Mouse (Mus musculus) liver, postnatal 0 days (tissue): Measurements from ENCODE around the gene Otud4. TPM values are rescaled to one million over a fixed set of nuclear protein-coding genes. Genes with fewer than 3 reads are reported as not detected.
A peak's percentile ranks its signal among the peaks of the same experiment; 100 is the strongest.
"Not testable (repeated sequence)": the region's sequence is repeated elsewhere in the genome, so short reads cannot be mapped to it uniquely, and the experiment has no call there.

Experiments
- ATAC-seq: fragments of 200-750 bp; cut with Nextera tagmentation; 2 replicates; pipeline ENCODE4 v1.8.0; 2017; ENCODE audit warnings: mild to moderate bottlenecking, moderate library complexity
- DNase-seq: peaks from one replicate; pipeline ENCODE4 v3.0.0-alpha.2; 2016
- H3K27ac ChIP-seq: fragments of 300-500 bp; sonication (generic); 2 replicates; pipeline ENCODE4 v1.5.1; 2014; ENCODE audit warnings: antibody characterized with exemption, moderate library complexity, mild to moderate bottlenecking, low read depth
- H3K27me3 ChIP-seq: fragments of 300-500 bp; sonication (generic); 2 replicates; pipeline ENCODE4 v1.6.1; 2014; ENCODE audit warnings: low read length, control low read depth, mixed read lengths; ENCODE audit not compliant: insufficient read depth
- H3K36me3 ChIP-seq: fragments of 300-500 bp; sonication (generic); replicated peaks from 2 replicates; pipeline ENCODE4 v1.6.1; 2014; ENCODE audit warnings: mild to moderate bottlenecking, control low read depth, low read length, moderate library complexity, mixed read lengths; ENCODE audit not compliant: insufficient read depth
- H3K4me1 ChIP-seq: fragments of 300-500 bp; sonication (generic); 2 replicates; pipeline ENCODE4 v1.6.1; 2014; ENCODE audit warnings: antibody characterized with exemption, mild to moderate bottlenecking, control low read depth; ENCODE audit not compliant: insufficient read depth
- H3K4me2 ChIP-seq: fragments of 300-500 bp; sonication (generic); 2 replicates; pipeline ENCODE4 v1.6.1; 2014; ENCODE audit warnings: low read depth, mild to moderate bottlenecking, low read length, moderate library complexity, mixed read lengths
- H3K4me3 ChIP-seq: fragments of 300-500 bp; sonication (generic); 2 replicates; pipeline ENCODE4 v1.5.1; 2014; ENCODE audit warnings: low read depth, low read length
- H3K9ac ChIP-seq: fragments of 300-500 bp; sonication (generic); replicated peaks from 2 replicates; pipeline ENCODE4 v1.6.1; 2014; ENCODE audit warnings: mild to moderate bottlenecking, moderate library complexity
- H3K9me3 ChIP-seq: fragments of 300-500 bp; sonication (generic); 2 replicates; pipeline ENCODE4 v1.6.1; 2016; ENCODE audit warnings: mild to moderate bottlenecking, control low read depth, low read length, mixed read lengths
- CTCF ChIP-seq: sonication (generic); IDR thresholded peaks from 2 replicates; pipeline ENCODE4 v1.5.1; 2016; ENCODE audit warnings: antibody characterized with exemption, low read depth
- EP300 ChIP-seq: IDR thresholded peaks from 2 replicates; pipeline ENCODE4 v1.6.1; 2016; ENCODE audit warnings: antibody characterized with exemption, low read depth, mild to moderate bottlenecking
- WGBS: fragments of 180-500 bp; shearing (Covaris S2); extraction: QIAGEN DNeasy Blood & Tissue Kit; methylation state at CpG from one replicate; pipeline ENCODE4 v1.1.7; 2014; ENCODE audit not compliant: insufficient replicate concordance; 5-methylcytosine and 5-hydroxymethylcytosine counted together
- polyA plus RNA-seq: library from polyadenylated mRNA; unstranded; fragments of >200 nt; fragmentation: Nextera tagmentation; extraction: Ambion mirVana; gene quantifications from 2 replicates; pipeline ENCODE4 v1.2.1, GENCODE M21; 2015

Gene Otud4
- polyA plus RNA-seq: 5.1 and 5.3 TPM in 2 replicates

DNA sequence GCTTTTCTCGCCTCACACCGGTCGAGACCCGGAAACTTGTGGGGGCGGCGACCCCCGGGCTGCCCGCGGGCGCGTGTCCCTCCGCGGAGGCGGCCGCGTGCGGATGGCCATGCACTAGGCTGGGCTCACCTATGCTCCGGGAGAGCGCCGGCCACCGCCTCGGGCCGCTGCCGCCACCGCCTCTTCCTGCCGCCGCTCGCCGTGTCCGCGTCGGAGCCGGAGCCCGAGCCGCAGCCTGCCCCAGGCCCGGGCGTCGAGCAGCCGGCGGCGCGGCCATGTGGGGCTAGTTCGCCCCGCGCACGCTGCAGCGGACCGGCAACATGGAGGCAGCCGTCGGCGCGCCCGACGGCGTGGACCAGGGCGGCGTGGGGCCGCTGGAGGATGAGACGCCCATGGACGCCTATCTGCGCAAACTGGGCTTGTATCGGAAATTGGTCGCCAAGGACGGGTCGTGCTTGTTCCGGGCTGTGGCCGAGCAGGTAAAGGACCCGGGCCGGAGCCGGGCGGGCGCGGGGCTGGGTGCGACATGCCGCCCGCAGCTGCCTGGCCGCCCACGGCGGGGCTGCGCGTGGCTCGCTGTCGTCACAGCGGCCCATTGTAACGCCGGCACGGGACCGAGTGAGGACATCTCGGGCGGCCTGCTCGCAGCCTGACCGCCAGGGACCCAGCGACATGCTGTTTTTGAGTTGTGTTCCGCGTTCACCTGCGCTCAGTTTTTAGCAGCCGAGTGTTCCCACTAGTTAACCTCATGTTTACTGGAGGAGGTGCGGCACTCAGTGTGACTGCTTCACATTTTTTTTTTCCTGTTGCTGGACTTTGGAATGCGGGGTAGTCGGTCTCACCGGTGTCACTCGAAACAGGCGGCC, at the start of gene Otud4:
Gene Otud4 (plus strand): TSS at position 33 of the 866 bp plus-strand sequence.
- DNase-seq: peak; percentile 73
- Histone ChIP-seq H3K9ac (peak within 1 kb of the TSS; percentile 91), H3K27ac (peak within 1 kb of the TSS; percentile 99), H3K9me3 (0 out of 2 replicates have a peak, but pooled peaks cover 4% of the 10 kb centered on the region), H3K4me2 (peak within 1 kb of the TSS; percentile 80), H3K36me3 (peaks cover 14% of the 10 kb centered on the region; the same call in 1 of the 2 replicates), H3K4me1 (peaks cover 22% of the 10 kb centered on the region), H3K4me3 (peak within 1 kb of the TSS; percentile 87), H3K27me3 (no peaks in the 10 kb centered on the region)
- peak; percentile 39 for ATAC-seq
- WGBS: under 1% methylated on average over 83 of the region's 103 CpGs
- TF ChIP-seq EP300: no peak
- no peak for TF ChIP-seq CTCF

DNA sequence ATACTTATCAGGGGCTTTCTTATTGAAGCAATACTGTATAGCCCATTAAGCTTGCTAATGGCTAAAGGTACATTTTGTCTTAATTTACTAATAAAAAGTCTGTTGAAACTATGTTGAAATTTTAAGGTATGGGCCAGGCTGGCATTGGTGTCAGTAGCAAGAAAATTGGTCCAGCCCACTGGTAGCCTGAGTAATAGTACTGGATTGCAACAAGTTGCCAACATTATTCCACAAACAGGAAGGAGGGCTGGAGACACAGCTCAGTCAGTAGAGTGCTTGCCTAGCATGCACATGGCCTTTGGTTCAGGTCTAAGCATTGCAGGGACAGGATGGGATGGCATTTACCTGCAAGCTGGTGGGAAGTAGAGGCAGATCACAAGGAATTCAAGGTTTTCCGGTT, 38.5 kb upstream of the Otud4 start:
- H3K36me3 ChIP-seq: no peaks in the 10 kb centered on the region

DNA sequence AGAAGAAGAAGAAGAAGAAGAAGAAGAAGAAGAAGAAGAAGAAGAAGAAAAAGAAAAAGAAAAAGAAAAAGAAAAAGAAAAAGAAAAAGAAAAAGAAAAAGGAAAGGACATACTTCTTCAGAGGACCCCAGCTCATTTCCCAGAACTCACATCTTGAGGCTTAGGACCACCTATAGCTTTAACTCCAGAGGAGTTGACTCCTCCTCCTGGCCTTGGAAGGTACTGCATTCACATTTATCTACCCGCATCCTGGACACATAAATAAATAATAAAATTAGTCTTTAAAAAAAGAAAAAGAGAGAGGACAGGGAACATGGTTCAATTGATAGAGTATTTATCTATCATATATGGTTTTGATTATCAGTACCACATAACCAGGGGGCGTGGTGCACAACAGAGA, 36.2 kb upstream of the Otud4 start:
- 34% methylated on average over 2 of the region's 2 CpGs for WGBS
- not testable (repeated sequence) for H3K4me1 ChIP-seq, H3K4me3 ChIP-seq, H3K27ac ChIP-seq, H3K36me3 ChIP-seq, ATAC-seq, H3K27me3 ChIP-seq, H3K9me3 ChIP-seq, H3K9ac ChIP-seq, DNase-seq, H3K4me2 ChIP-seq
- TF ChIP-seq CTCF: peak; percentile 62

More for the DNA sequence above, 38.5 kb upstream of the Otud4 start:
- no peak overlapping the region for H3K27ac ChIP-seq
- H3K27me3 ChIP-seq: no peaks in the 10 kb centered on the region
- H3K4me3 ChIP-seq: no peak overlapping the region
- H3K4me1 ChIP-seq: 0 out of 2 replicates have a peak, but pooled peaks cover 3% of the 10 kb centered on the region
- H3K9ac ChIP-seq: no peak overlapping the region
- DNase-seq (no peak), ATAC-seq (no peak)
- no peak overlapping the region for H3K4me2 ChIP-seq
- TF ChIP-seq EP300 (no peak), CTCF (no peak)
- H3K9me3 ChIP-seq: no peaks in the 10 kb centered on the region
- 95% methylated on average over 1 of the region's 1 CpGs for WGBS

DNA sequence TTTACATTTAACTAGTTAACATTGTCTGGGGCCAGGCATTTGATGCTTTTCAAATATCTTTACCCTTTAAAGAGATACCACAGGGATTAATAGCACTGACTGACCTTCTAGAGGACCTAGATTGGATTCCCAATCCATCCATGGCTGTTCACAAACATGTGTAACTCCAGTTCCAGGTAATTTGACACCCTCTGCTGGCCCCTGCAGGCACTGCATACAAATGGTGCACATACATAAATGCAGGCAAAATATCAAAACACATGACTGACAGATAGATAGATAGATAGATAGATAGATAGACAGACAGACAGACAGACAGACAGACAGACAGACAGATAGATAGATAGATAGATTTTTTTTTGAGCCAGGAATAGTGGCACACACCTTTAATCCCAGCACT, 33.2 kb upstream of the Otud4 start:
- no peak overlapping the region for H3K4me3 ChIP-seq
- no peak overlapping the region for H3K4me2 ChIP-seq
- DNase-seq (no peak), ATAC-seq (no peak)
- no peaks in the 10 kb centered on the region for H3K27me3 ChIP-seq
- no peaks in the 10 kb centered on the region for H3K36me3 ChIP-seq
- no peaks in the 10 kb centered on the region for H3K9me3 ChIP-seq
- no peak overlapping the region for H3K27ac ChIP-seq
- no peak overlapping the region for H3K9ac ChIP-seq
- peak; percentile 40 for TF ChIP-seq CTCF
- no peak for TF ChIP-seq EP300
- no peaks in the 10 kb centered on the region for H3K4me1 ChIP-seq

DNA sequence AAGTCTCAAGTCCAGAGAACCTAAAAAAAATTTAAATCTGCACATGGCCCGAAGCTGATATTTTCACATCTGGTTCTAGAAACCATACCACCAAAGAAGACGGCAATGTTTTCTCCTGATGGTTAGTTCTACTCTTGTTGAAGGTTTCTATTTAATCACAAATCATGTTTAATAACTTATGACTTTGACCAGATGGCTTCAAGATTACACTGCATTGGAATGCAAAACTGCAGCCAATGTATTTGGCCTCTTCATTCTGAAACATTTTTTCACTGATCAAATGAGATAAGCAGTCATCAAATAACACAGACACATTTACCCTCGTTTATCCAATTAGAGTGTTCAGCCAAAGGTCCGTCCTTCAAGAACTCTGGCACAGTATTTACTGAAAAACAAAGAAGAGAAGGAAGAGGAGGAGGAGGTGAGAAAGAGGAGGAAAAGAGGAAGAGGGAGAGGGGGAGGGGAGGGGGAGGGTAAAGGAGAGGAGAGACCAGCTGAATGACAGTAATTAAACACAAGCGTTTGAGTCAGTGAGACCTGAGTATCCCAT, 32.6 kb upstream of the Otud4 start:
- no peak for DNase-seq
- 71% methylated on average over 5 of the region's 5 CpGs for WGBS
- Histone ChIP-seq H3K4me3 (no peak overlapping the region), H3K4me2 (no peak overlapping the region), H3K27me3 (no peaks in the 10 kb centered on the region), H3K4me1 (no peaks in the 10 kb centered on the region), H3K9ac (no peak overlapping the region), H3K27ac (no peak overlapping the region), H3K9me3 (no peaks in the 10 kb centered on the region), H3K36me3 (no peaks in the 10 kb centered on the region)
- TF ChIP-seq CTCF (no peak), EP300 (no peak)
- no peak for ATAC-seq

DNA sequence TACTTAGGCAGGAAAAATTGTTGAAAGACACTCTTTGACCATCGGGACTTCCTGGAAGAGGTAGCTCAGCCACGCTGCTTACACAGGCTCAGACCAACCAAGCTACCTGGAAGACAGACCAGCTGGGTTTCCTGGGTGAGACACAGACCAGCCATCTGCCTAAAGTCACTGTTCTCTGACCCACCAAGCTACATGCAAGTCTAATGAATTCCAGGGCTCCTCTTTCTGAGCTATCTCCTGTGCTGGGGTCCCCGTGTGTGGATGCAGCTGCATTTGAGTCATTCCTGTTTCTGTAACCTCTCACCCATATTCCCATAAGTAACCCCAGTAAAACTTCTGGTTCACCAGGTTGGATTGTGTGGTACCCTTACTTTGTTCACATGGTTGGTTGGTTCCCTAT, 30.7 kb upstream of the Otud4 start:
- Histone ChIP-seq H3K9me3 (no peaks in the 10 kb centered on the region), H3K4me3 (no peak overlapping the region), H3K36me3 (no peaks in the 10 kb centered on the region), H3K27ac (no peak overlapping the region), H3K4me1 (no peaks in the 10 kb centered on the region), H3K9ac (no peak overlapping the region), H3K4me2 (no peak overlapping the region), H3K27me3 (no peaks in the 10 kb centered on the region)
- WGBS: 68% methylated on average over 3 of the region's 3 CpGs
- DNase-seq: no peak
- ATAC-seq: no peak
- no peak for TF ChIP-seq CTCF
